Mouse (Mus musculus) embryonic facial prominence, embryonic 13.5 days (tissue): Measurements from ENCODE around the gene Chst4. TPM values are rescaled to one million over a fixed set of nuclear protein-coding genes. Genes with fewer than 3 reads are reported as not detected.

Source experiments
- ATAC-seq: fragments of 200-750 bp; cut with Nextera tagmentation; 2 replicates; pipeline ENCODE4 v1.8.0; 2017; ENCODE audit warnings: low read depth; ENCODE audit not compliant: insufficient number of reproducible peaks, insufficient read depth, low FRiP score, low TSS enrichment
- H3K27ac ChIP-seq: fragments of 300-500 bp; sonication (generic); 2 replicates; pipeline ENCODE4 v1.5.1; 2015; ENCODE audit warnings: moderate library complexity, mild to moderate bottlenecking, inconsistent platforms
- H3K27me3 ChIP-seq: fragments of 300-500 bp; sonication (generic); 2 replicates; pipeline ENCODE4 v1.6.1; 2015; ENCODE audit warnings: mild to moderate bottlenecking, inconsistent platforms
- H3K36me3 ChIP-seq: fragments of 300-500 bp; sonication (generic); 2 replicates; pipeline ENCODE4 v1.6.1; 2015; ENCODE audit warnings: mild to moderate bottlenecking, inconsistent platforms
- H3K4me1 ChIP-seq: fragments of 300-500 bp; sonication (generic); 2 replicates; pipeline ENCODE4 v1.6.1; 2015; ENCODE audit warnings: inconsistent platforms
- H3K4me2 ChIP-seq: fragments of 300-500 bp; sonication (generic); 2 replicates; pipeline ENCODE4 v1.6.1; 2015; ENCODE audit warnings: moderate library complexity, mild to moderate bottlenecking, inconsistent platforms
- H3K4me3 ChIP-seq: fragments of 300-500 bp; sonication (generic); 2 replicates; pipeline ENCODE4 v1.5.1; 2015; ENCODE audit warnings: mild to moderate bottlenecking, inconsistent platforms
- H3K9ac ChIP-seq: fragments of 300-500 bp; sonication (generic); 2 replicates; pipeline ENCODE4 v1.6.1; 2015; ENCODE audit warnings: mild to moderate bottlenecking, inconsistent platforms
- H3K9me3 ChIP-seq: fragments of 300-500 bp; sonication (generic); 2 replicates; pipeline ENCODE4 v1.6.1; 2016; ENCODE audit warnings: inconsistent platforms
- WGBS: fragments of 180-500 bp; shearing (Covaris S2); methylation state at CpG from one replicate; pipeline ENCODE4 v1.1.7; 2015; ENCODE audit warnings: mixed read lengths; 5-methylcytosine and 5-hydroxymethylcytosine counted together
- polyA plus RNA-seq: library from polyadenylated mRNA; unstranded; fragments of >200 nt; fragmentation: Nextera tagmentation; extraction: Ambion mirVana; gene quantifications from 2 replicates; pipeline ENCODE4 v1.2.1, GENCODE M21; 2015

The Chst4 gene
- polyA plus RNA-seq, 1 experiment from 2014 or later, result not detected

DNA sequence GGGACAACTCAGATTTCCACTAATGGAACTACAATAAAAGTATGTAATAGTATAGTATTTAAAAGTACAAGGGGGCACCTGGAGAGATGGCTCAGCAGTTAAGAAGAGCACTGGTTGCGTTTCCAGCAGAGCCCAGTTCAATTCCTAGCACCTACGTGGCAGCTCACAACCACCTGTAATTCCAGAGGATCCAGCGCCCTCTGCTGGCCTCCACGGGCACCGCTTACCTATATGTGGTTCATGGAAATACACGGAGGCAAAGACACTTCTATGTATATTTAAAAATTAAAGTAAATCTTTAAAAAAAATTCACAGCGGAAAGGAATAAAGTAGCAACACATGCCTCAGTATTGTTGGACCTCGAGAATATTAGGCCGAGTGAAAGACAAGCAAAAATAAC, 36.6 kb downstream of the Chst4 start:
- 29% methylated on average over 9 of the region's 9 CpGs for WGBS
- Histone ChIP-seq H3K9ac (no peak overlapping the region), H3K4me2 (no peak overlapping the region), H3K4me3 (no peak overlapping the region), H3K27me3 (no peaks in the 10 kb centered on the region), H3K27ac (no peak overlapping the region), H3K9me3 (no peaks in the 10 kb centered on the region), H3K36me3 (no peaks in the 10 kb centered on the region), H3K4me1 (no peaks in the 10 kb centered on the region)
- no peak for ATAC-seq

DNA sequence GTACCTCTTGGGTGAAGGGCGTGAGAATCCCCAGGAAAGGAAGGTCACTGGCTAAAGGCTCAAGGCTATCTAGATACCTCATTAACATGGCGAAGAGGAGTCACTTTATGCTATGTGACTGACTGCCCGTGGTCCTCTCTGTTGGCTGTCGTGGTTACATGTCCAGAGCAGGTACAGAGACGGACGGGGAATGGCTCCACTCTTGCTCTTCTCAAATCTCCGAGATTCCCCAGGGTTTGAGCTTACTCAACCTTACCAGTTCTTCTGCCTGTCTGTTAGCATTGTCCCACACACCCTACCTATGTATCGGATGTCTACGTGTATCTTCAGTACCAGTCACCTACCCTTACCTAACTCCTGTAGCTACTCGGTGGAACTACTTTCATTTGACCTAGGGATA, 39.6 kb downstream of the Chst4 start:
- Histone ChIP-seq H3K4me3 (no peak overlapping the region), H3K9me3 (no peaks in the 10 kb centered on the region), H3K4me2 (no peak overlapping the region), H3K36me3 (no peaks in the 10 kb centered on the region), H3K4me1 (no peaks in the 10 kb centered on the region), H3K27ac (no peak overlapping the region), H3K9ac (no peak overlapping the region), H3K27me3 (no peaks in the 10 kb centered on the region)
- 83% methylated on average over 10 of the region's 10 CpGs for WGBS
- no peak for ATAC-seq

DNA sequence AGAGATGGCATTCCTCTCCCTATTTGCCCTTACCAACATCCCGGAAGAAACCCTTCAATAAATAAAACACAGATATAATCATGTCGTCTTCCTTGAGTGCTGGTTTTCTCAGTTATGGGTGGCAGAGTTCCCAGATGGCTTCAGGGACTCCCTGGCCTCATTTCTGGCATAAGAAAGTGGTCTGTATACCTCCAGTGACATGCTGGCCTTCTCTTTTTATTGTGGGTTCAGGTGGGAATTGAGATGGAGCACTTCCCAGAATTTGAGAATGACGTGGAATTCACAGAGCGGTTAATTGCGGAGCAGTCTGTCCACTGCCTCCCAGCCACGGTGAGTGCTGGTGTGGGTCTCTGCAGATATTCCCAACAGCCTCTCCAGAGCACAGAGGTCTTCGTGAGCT, 41.5 kb downstream of the Chst4 start:
- Histone ChIP-seq H3K4me3 (no peak overlapping the region), H3K27me3 (no peaks in the 10 kb centered on the region), H3K27ac (no peak overlapping the region), H3K9ac (no peak overlapping the region), H3K36me3 (no peaks in the 10 kb centered on the region), H3K9me3 (no peaks in the 10 kb centered on the region), H3K4me1 (no peaks in the 10 kb centered on the region), H3K4me2 (no peak overlapping the region)
- ATAC-seq, result no peak
- WGBS, result 76% methylated on average over 7 of the region's 7 CpGs

DNA sequence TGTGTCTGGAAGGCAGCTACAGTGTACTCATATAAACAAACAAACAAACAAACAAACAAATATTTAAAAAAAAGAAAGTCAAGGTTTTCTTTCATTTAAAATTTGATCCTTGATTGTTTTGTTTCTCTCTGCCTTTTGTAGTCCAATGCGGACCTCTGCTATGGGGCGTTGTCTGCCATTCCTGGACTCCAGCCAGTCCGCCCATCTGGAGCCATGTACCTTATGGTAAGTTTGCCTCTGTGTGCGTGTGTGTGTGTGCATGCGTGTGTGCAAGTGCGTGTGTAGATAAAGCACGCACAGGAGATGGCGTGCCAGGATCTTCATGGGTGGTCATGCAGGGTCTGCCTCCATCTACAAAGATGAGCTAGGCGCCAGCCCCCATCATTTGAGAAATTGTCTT, 42.2 kb downstream of the Chst4 start:
- Histone ChIP-seq H3K27ac (no peak overlapping the region), H3K9ac (no peak overlapping the region), H3K36me3 (no peaks in the 10 kb centered on the region), H3K4me1 (no peaks in the 10 kb centered on the region), H3K27me3 (no peaks in the 10 kb centered on the region), H3K4me3 (no peak overlapping the region), H3K9me3 (no peaks in the 10 kb centered on the region), H3K4me2 (no peak overlapping the region)
- 90% methylated on average over 9 of the region's 9 CpGs for WGBS
- ATAC-seq, result no peak

DNA sequence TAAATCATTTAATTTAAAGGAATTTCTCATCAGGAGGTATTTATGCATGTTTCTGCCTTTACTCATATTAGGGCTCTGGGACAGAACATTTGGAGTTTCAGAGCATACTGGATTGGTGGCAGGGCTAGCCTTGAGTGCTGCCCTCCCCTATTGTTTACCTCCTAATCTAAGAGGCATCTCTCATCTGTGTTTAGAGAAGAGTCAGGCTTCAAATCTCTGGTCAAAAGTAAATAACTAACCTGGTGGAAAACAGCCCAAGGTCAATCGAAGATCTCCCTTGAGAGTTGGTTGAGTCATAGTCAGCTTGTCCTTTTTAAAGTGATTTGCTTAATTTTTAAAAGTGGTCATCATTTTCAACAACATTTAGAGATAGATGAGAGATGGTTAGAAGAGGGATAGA, 46.6 kb downstream of the Chst4 start:
- Histone ChIP-seq H3K4me2 (no peak overlapping the region), H3K36me3 (no peaks in the 10 kb centered on the region), H3K9ac (no peak overlapping the region), H3K27ac (no peak overlapping the region), H3K27me3 (no peaks in the 10 kb centered on the region), H3K9me3 (no peaks in the 10 kb centered on the region), H3K4me3 (no peak overlapping the region), H3K4me1 (no peaks in the 10 kb centered on the region)
- WGBS, result 72% methylated on average over 1 of the region's 1 CpGs
- no peak for ATAC-seq

DNA sequence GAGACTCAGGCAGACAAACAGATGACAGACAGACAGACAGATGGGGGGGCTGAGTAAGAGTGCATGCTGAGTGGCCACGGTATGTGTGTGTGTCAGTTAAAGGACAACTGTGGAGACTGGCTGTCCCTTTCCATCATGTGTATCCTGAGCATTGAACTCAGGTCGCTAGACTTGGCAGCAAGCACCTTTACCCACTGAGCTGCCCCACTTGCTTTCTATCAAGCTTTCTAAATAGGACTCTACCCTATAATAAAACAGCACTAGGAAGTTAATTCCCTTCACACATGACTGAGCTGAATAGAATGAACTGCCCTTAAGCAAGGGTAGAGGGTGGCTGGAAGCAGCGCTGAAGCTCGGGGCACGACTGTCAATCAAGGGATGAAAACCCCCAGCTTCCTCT, 47.4 kb downstream of the Chst4 start:
- no peak for ATAC-seq
- H3K36me3 ChIP-seq, result no peaks in the 10 kb centered on the region
- no peak overlapping the region for H3K27ac ChIP-seq
- WGBS, result 71% methylated on average over 5 of the region's 5 CpGs
- no peaks in the 10 kb centered on the region for H3K4me1 ChIP-seq
- H3K9ac ChIP-seq, result no peak overlapping the region
- H3K4me3 ChIP-seq, result no peak overlapping the region
- no peaks in the 10 kb centered on the region for H3K27me3 ChIP-seq
- no peak overlapping the region for H3K4me2 ChIP-seq
- H3K9me3 ChIP-seq, result no peaks in the 10 kb centered on the region

DNA sequence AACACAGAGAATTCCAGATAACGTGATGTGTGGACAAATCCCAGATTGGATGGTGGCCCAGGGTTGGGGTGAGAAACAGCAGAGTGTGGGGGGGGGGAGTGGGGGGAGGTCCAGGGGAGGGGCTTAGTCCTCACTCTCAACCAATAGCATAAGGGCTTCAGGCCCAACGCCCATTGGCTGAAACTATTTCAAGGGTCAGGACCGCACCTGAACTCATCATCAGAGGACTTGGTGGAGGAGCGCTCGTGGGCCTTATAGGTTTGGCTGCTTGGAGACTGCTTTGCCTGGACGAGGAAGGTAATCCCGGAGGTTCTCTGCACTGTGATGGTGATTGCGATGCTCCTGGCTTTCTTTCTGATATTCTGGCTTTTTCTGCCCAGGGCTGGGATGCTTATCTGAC, 49.3 kb downstream of the Chst4 start, which contains the start of gene Tat:
Tat (plus strand) TSS at position 214 of the 400 bp plus-strand sequence.
- 80% methylated on average over 8 of the region's 8 CpGs for WGBS
- no peaks in the 10 kb centered on the region for H3K4me1 ChIP-seq
- no peak within 1 kb of the TSS for H3K4me2 ChIP-seq
- H3K36me3 ChIP-seq, result no peaks in the 10 kb centered on the region
- H3K4me3 ChIP-seq, result no peak within 1 kb of the TSS
- ATAC-seq, result no peak
- no peaks in the 10 kb centered on the region for H3K27me3 ChIP-seq
- H3K9me3 ChIP-seq, result no peaks in the 10 kb centered on the region
- H3K9ac ChIP-seq, result no peak within 1 kb of the TSS
- no peak within 1 kb of the TSS for H3K27ac ChIP-seq

DNA sequence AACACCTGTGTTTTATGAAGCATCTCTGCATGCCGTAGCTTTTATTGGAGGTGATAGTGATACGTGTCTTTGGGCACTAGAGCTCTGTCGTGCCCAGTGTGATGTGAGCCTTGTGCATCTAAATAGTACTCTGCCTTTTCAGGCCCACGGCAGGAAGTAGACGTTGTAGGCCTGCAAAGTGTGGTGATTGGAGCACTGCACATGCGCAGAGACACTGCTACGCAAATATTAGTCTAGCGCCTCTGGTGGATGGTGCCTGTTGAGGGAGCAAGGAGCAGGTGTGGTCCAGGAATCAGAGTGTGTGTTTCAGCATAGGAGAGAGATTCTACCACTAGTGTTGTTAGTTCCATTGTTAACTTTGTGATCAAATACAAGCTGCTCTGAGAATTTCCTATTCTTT, 50.4 kb downstream of the Chst4 start:
- no peaks in the 10 kb centered on the region for H3K27me3 ChIP-seq
- H3K9me3 ChIP-seq, result no peaks in the 10 kb centered on the region
- H3K36me3 ChIP-seq, result no peaks in the 10 kb centered on the region
- no peak overlapping the region for H3K4me3 ChIP-seq
- no peak overlapping the region for H3K9ac ChIP-seq
- no peak overlapping the region for H3K27ac ChIP-seq
- 86% methylated on average over 8 of the region's 8 CpGs for WGBS
- H3K4me1 ChIP-seq, result 0 out of 2 replicates have a peak, but pooled peaks cover 2% of the 10 kb centered on the region
- H3K4me2 ChIP-seq, result no peak overlapping the region
- ATAC-seq, result no peak

DNA sequence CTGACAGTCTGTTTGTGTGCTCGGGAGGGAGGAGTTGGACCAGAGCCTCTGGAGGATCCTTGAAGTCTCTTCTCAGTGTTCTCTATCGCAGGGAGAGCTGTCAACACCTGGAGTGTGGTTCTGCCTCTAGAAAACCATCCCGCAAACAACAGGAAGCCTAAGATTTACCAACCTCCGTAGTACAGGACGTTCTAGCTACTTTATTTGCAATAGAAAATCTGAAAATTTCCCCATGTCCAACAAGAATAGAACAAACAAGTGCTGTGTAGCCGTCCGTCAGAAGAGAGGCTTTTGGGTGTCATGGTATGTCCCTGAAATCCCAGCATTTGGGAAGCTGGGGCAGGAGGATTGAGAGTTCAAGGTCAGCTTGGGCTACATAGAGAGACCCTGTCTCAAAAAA, 51.8 kb downstream of the Chst4 start:
- peaks cover 8% of the 10 kb centered on the region; the same call in 1 of the 2 replicates for H3K4me1 ChIP-seq
- H3K4me2 ChIP-seq, result no peak overlapping the region
- no peak for ATAC-seq
- 85% methylated on average over 7 of the region's 7 CpGs for WGBS
- H3K9ac ChIP-seq, result no peak overlapping the region
- no peak overlapping the region for H3K4me3 ChIP-seq
- H3K36me3 ChIP-seq, result no peaks in the 10 kb centered on the region
- H3K9me3 ChIP-seq, result no peaks in the 10 kb centered on the region
- H3K27ac ChIP-seq, result no peak overlapping the region
- H3K27me3 ChIP-seq, result no peaks in the 10 kb centered on the region

DNA sequence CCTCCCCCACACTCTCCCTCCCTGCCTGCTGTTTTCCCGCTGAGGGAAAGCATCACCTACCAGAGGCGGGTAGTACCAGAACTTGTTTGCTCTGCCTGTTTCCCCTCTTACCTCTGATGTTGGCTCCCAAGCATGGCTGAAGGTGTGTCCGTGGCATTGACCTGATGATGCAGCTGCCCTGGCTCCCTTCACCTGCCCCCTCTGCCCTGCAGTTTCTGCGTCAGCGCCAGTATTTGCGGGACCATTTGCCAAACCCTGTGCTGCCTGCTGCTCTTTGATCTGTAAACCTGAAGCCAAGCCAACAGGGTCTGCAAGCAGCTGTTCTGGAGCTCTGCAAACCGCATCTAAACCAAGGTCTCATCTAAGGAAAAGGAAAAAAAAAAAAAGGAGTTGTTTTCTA, 53.2 kb downstream of the Chst4 start:
- H3K36me3 ChIP-seq, result no peaks in the 10 kb centered on the region
- 72% methylated on average over 7 of the region's 7 CpGs for WGBS
- no peak for ATAC-seq
- no peak overlapping the region for H3K27ac ChIP-seq
- no peaks in the 10 kb centered on the region for H3K9me3 ChIP-seq
- H3K9ac ChIP-seq, result no peak overlapping the region
- H3K27me3 ChIP-seq, result no peaks in the 10 kb centered on the region
- peaks cover 8% of the 10 kb centered on the region; the same call in 1 of the 2 replicates for H3K4me1 ChIP-seq
- H3K4me2 ChIP-seq, result no peak overlapping the region
- no peak overlapping the region for H3K4me3 ChIP-seq

DNA sequence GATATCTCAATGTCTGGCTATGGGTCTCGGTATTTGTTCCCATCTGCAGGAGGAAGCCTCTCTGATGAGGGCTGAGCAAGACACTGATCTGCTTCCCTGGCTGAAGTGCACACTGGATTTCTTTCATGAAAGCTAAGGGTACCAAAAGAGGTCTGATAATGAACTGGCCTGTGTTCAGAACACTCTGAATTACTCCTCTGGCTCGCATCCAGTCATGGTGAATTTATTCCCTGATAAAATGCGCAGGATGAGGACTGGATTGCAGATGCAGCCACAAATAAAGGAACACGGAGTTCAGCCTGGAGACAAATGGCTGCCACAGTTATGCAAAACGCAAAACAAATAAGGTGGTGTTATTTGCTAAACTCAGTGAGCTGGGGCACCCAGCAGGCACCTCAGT, 55.6 kb downstream of the Chst4 start:
- no peak overlapping the region for H3K4me3 ChIP-seq
- no peak overlapping the region for H3K4me2 ChIP-seq
- no peak for ATAC-seq
- no peaks in the 10 kb centered on the region for H3K9me3 ChIP-seq
- peaks cover 8% of the 10 kb centered on the region; the same call in 1 of the 2 replicates for H3K4me1 ChIP-seq
- no peak overlapping the region for H3K27ac ChIP-seq
- no peak overlapping the region for H3K9ac ChIP-seq
- WGBS, result 39% methylated on average over 5 of the region's 5 CpGs
- H3K36me3 ChIP-seq, result no peaks in the 10 kb centered on the region
- no peaks in the 10 kb centered on the region for H3K27me3 ChIP-seq

DNA sequence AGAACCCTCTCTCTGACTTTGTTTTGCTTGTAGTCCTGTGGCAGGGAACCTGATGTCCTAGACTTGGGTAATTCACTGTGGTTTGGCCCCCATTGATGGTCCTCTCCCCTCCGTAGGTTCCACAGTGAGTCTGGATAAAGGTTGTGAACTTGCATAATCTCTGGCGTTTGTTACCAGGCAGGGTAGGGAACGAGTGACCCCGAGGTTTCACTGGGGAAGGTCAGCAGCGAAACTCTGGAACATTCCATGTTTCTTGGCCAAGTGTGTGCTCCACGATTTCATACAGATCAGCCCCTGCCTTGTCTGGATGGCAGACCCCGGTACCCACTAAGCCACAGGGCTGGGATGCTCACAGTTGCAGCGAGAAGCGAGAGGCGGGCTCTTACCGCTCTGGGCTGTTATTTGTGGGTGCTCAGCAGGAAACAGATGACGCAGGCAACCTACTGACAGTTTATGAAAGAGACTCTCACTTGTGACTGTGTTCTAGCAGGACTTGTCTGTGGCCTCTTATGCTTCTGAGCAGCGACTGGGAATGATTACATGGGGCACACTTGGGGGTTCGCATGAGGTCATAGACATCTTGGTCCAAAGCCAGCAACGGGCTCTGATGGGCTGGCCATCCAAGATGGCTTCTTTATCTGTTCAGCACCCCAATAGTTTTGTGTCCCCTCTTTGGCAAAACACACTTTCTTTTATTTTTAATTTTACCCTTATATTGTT, 57.0 kb downstream of the Chst4 start:
- peaks cover 8% of the 10 kb centered on the region; the same call in 1 of the 2 replicates for H3K4me1 ChIP-seq
- no peak overlapping the region for H3K4me3 ChIP-seq
- no peak overlapping the region for H3K4me2 ChIP-seq
- 63% methylated on average over 15 of the region's 15 CpGs for WGBS
- no peaks in the 10 kb centered on the region for H3K27me3 ChIP-seq
- H3K36me3 ChIP-seq, result no peaks in the 10 kb centered on the region
- no peak overlapping the region for H3K27ac ChIP-seq
- ATAC-seq, result no peak
- H3K9ac ChIP-seq, result no peak overlapping the region
- H3K9me3 ChIP-seq, result no peaks in the 10 kb centered on the region
